Comparison of ENCODE assay signal across 8 mouse cellular contexts in the genomic region with DNA sequence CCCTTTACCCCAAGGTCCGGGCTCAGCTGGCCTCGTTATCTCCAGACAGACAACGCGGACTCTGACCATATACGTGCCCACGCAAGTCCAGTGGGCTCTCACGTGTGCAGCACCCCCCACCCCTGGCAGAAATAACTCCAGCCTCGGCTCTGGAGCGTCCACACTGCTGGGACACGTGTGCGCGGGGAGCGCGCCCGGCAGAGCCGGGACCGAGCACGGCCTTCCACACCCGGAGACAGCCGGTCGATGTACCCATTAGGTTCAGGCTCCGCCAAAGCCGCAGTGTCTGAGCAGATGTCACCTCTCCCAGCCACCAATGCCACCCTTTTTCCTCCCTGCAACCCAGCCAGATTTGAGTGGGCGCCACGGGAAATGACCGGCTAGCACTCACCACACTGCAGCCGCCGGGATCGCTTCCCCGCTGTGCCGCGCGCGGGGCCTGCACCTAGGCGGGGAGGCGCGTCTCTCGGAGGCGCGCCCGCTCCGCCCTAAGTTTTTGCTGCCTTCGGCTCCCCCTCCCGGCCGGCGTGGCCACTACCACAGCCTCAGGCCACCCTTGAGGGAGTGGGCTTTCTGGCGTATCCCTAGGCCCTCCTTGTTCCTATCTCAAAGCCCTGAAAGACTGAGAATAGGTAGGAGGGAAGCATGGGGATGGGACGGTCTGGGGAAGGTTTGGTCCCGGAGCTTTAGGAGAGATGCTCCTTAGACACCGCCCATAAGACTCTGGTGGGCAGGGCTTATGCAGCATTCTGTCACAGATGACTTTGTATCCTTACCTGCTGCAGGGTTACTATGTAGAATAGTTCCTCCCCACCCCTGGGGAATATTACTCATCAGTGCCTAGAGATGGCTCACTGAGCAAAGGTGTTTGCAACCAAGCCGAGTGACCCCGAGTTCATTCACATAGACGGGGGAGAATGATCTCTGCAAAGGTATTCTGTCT. TPM values are rescaled to one million over a fixed set of nuclear protein-coding genes. Genes with fewer than 3 reads are reported as not detected.
A peak's percentile ranks its signal among the peaks of the same experiment; 100 is the strongest.
DNase-seq lines count a peak whose midpoint lies in the region.

A gene (minus strand): TSS at position 715 of the 943 bp plus-strand sequence.

- intact Hi-C loops in gastrocnemius, postnatal 14 days (cut with DNase I; ENCODE audit: low total_unique reads), result no loop called here
- intact Hi-C loops in left cerebral cortex, postnatal 36 days (cut with DNase I), result no loop called here

- peak; percentile 70 to 86 for DNase-seq in urinary bladder, adult 18-20 months (ENCODE audit: low spot score in 2 of 2)
- DNase-seq in urinary bladder, postnatal 10 days (ENCODE audit: low spot score), result no peak
- DNase-seq in embryo, embryonic 10.5 days (ENCODE audit: low spot score), result peak; percentile 89
- peak; percentile 86 for DNase-seq in gastrocnemius, postnatal 14 days
- DNase-seq in induced T-regulatory cell, adult 2 months (ENCODE audit: low read depth), result peak; percentile 91
- peak; percentile 88 to 89 for DNase-seq in left cerebral cortex, postnatal 36 days (ENCODE audit: low spot score in 2 of 2)
- DNase-seq in mesoderm, embryonic 11.5 days (ENCODE audit: low read depth, low spot score), result peak; percentile 84
- peak; percentile 79 for DNase-seq in spleen, adult 12 weeks (ENCODE audit: low spot score)

RNA-seq across cellular contexts. Expression of the gene that starts here (rescaled TPM):
- 10 to 100 TPM; 14.8 to 32.4 TPM for total RNA-seq in gastrocnemius, postnatal 14 days (2021)
- total RNA-seq in left cerebral cortex, postnatal 36 days (2021), result 100 to 1,000 TPM; 270 to 289 TPM

Comparison
In these comparisons a context has a peak if more than half of its experiments do, and no peak if none do; other contexts are left out.
1. RNA of the gene that starts here (total RNA-seq): 270 to 289 TPM in left cerebral cortex, postnatal 36 days; 14.8 to 32.4 TPM in gastrocnemius, postnatal 14 days; every median in the first group is over 4 times any median in the second.